Comparison of ENCODE assay signal across 28 mouse cellular contexts in genomic region chr12:35480764-35481163, GRCm38 (mm10). TPM values are rescaled to one million over a fixed set of nuclear protein-coding genes. Genes with fewer than 3 reads are reported as not detected.
A peak's percentile ranks its signal among the peaks of the same experiment; 100 is the strongest.
DNase-seq lines count a peak whose midpoint lies in the region; ATAC-seq and TF ChIP-seq lines count a peak whose summit lies in the region.
"Had no signal": no experiment of that assay in that cellular context is flagged by ENCODE, and none has a peak within 500 bp of the region (broad histone marks: within the 10 kb centered on the region; RNA-seq: fewer than 3 reads in every experiment).

No protein-coding gene starts in this region.

- no peaks in the 10 kb centered on the region for H3K36me3 ChIP-seq in lung, postnatal 0 days (ENCODE audit: insufficient read depth, low read length)
- no peaks in the 10 kb centered on the region for H3K36me3 ChIP-seq in forebrain, embryonic 14.5 days (ENCODE audit: control insufficient read depth, insufficient read depth, low read length)
- H3K36me3 ChIP-seq: embryonic facial prominence, embryonic 12.5 days; embryonic facial prominence, embryonic 15.5 days; G1E had no signal

- 80% methylated on average over 2 of the region's 2 CpGs for WGBS in lung, postnatal 0 days
- 60% methylated on average over 2 of the region's 2 CpGs for WGBS in lung, adult 2 months
- WGBS in forebrain, embryonic 14.5 days = 84% methylated on average over 2 of the region's 2 CpGs

- no peak overlapping the region for H3K4me3 ChIP-seq in lung, postnatal 0 days (ENCODE audit: low read depth, low read length)
- H3K4me3 ChIP-seq in lung, adult 2 months (replicated peaks; ENCODE audit: extremely low read depth, low read depth, low read length) = no peak overlapping the region
- no peak overlapping the region for H3K4me3 ChIP-seq in forebrain, embryonic 14.5 days (ENCODE audit: low read depth, low read length)
- H3K4me3 ChIP-seq: embryonic facial prominence, embryonic 12.5 days; embryonic facial prominence, embryonic 15.5 days had no signal

- TF ChIP-seq EP300 in lung, postnatal 0 days (IDR thresholded peaks at IDR 0.05) = peak; percentile 49; the same call in 1 of the 2 replicates

- H3K4me2 ChIP-seq in lung, postnatal 0 days (replicated peaks; ENCODE audit: low read depth, low read length) = no peak overlapping the region
- H3K4me2 ChIP-seq in forebrain, embryonic 14.5 days (ENCODE audit: low read length) = no peak overlapping the region
- H3K4me2 ChIP-seq: embryonic facial prominence, embryonic 12.5 days; embryonic facial prominence, embryonic 15.5 days; heart, embryonic 11.5 days; hindbrain, embryonic 14.5 days had no signal

- TF ChIP-seq POLR2A in lung, adult 2 months (IDR thresholded peaks at IDR 0.05; ENCODE audit: borderline replicate concordance, extremely low read depth, low read depth, low read length) = no peak

- H3K4me1 ChIP-seq in lung, postnatal 0 days (ENCODE audit: insufficient read depth, low read depth, low read length) = no peaks in the 10 kb centered on the region
- H3K4me1 ChIP-seq in lung, adult 2 months (ENCODE audit: control insufficient read depth, insufficient read depth, low read length) = no peaks in the 10 kb centered on the region
- H3K4me1 ChIP-seq in forebrain, embryonic 14.5 days (ENCODE audit: control insufficient read depth, insufficient read depth, low read length) = no peaks in the 10 kb centered on the region
- H3K4me1 ChIP-seq: embryonic facial prominence, embryonic 12.5 days had no signal

- no peak overlapping the region for H3K9ac ChIP-seq in lung, postnatal 0 days (replicated peaks; ENCODE audit: low read depth)
- H3K9ac ChIP-seq in forebrain, embryonic 14.5 days (ENCODE audit: low read length) = no peak overlapping the region
- H3K9ac ChIP-seq: embryonic facial prominence, embryonic 12.5 days; embryonic facial prominence, embryonic 15.5 days; hindbrain, embryonic 14.5 days had no signal

- H3K27ac ChIP-seq in lung, postnatal 0 days (ENCODE audit: low read length) = no peak overlapping the region
- H3K27ac ChIP-seq in forebrain, embryonic 14.5 days (ENCODE audit: low read depth, low read length) = no peak overlapping the region
- H3K27ac ChIP-seq: embryonic facial prominence, embryonic 12.5 days; embryonic facial prominence, embryonic 15.5 days; hindbrain, embryonic 14.5 days; hindbrain, postnatal 0 days had no signal

- H3K27me3 ChIP-seq in lung, postnatal 0 days (replicated peaks; ENCODE audit: insufficient read depth, low read length) = no peaks in the 10 kb centered on the region
- no peaks in the 10 kb centered on the region for H3K27me3 ChIP-seq in forebrain, embryonic 14.5 days (replicated peaks; ENCODE audit: control insufficient read depth, insufficient read depth, low read length)
- H3K27me3 ChIP-seq: CH12.LX; embryonic facial prominence, embryonic 12.5 days; embryonic facial prominence, embryonic 15.5 days; Patski had no signal

- ATAC-seq in lung, postnatal 0 days = peak; percentile 21
- peak; percentile 96 for ATAC-seq in monocyte, adult 5-6 weeks (replicated peaks; ENCODE audit: insufficient number of reproducible peaks, low FRiP score, low TSS enrichment, poor library complexity, severe bottlenecking)
- ATAC-seq in forebrain, embryonic 14.5 days = no peak
- ATAC-seq: forebrain, embryonic 16.5 days; hindbrain, postnatal 0 days; intestine, postnatal 0 days; Patski had no signal

- TF ChIP-seq CTCF in lung, postnatal 0 days (IDR thresholded peaks at IDR 0.05) = no peak
- no peak for TF ChIP-seq CTCF in lung, adult 2 months (IDR thresholded peaks at IDR 0.05; ENCODE audit: insufficient read depth, low read length)

- H3K9me3 ChIP-seq in lung, postnatal 0 days (ENCODE audit: low read length) = no peaks in the 10 kb centered on the region
- no peaks in the 10 kb centered on the region for H3K9me3 ChIP-seq in forebrain, embryonic 14.5 days (replicated peaks; ENCODE audit: control insufficient read depth, low read length)
- H3K9me3 ChIP-seq: embryonic facial prominence, embryonic 12.5 days; embryonic facial prominence, embryonic 15.5 days had no signal

- intact Hi-C loops in heart, postnatal 10 days (cut with DNase I) = no loop called here

- peak; percentile 41 for DNase-seq in lung, postnatal 0 days (ENCODE audit: low spot score)
- no peak for DNase-seq in lung, adult 2 months
- DNase-seq in induced T-regulatory cell, adult 2 months (ENCODE audit: low read depth) = peak; percentile 20
- no peak for DNase-seq in heart, postnatal 10 days
- DNase-seq in forebrain, embryonic 14.5 days (ENCODE audit: low spot score) = no peak
- DNase-seq in cerebellum, postnatal 4 days (ENCODE audit: low spot score in 2 of 2) = no peak
- DNase-seq: adrenal gland, adult 2 months; adrenal gland, postnatal 25 days; B cell, adult 2 months; cerebellum, adult 11-12 months; cerebellum, adult 8-10 months; cerebellum, postnatal 10 days; cerebellum, postnatal 36 days; gastrocnemius, postnatal 10 days; gastrocnemius, postnatal 36 days; heart, adult 11 months; heart, postnatal 4 days had no signal

RNA-seq across cellular contexts. Expression of gene Ahr, which starts 54.1 kb away (rescaled TPM):
- polyA plus RNA-seq in lung, postnatal 0 days (2015; fragmentation: Nextera tagmentation; extraction: Ambion mirVana) = 25.1 and 33.2 TPM in 2 replicates
- 31.6 and 37.1 TPM in 2 replicates for polyA plus RNA-seq in lung, adult 2 months (2012; rRNA removed)
- 8.4 to 36.3 TPM (median 31.8 TPM) in 3 replicates for total RNA-seq in monocyte, adult 5-6 weeks (2017)
- 1 to 10 TPM; 6.0 to 7.1 TPM for total RNA-seq in heart, postnatal 10 days (2021)
- 1.3 and 1.4 TPM in 2 replicates for polyA plus RNA-seq in forebrain, embryonic 14.5 days (2014; fragmentation: Nextera tagmentation; extraction: Ambion mirVana)
- polyA plus RNA-seq: G1E had no signal

Comparison
In these comparisons a context has a peak if more than half of its experiments do, and no peak if none do; other contexts are left out.
1. DNase-seq: peak in lung, postnatal 0 days (single experiment) and induced T-regulatory cell, adult 2 months (single experiment); none in lung, adult 2 months (single experiment), heart, postnatal 10 days (0 of 2), forebrain, embryonic 14.5 days (single experiment) and cerebellum, postnatal 4 days (0 of 2).
2. RNA of gene Ahr, which starts 54.1 kb away (polyA plus RNA-seq): 31.6 to 37.1 TPM in lung, adult 2 months and 25.1 to 33.2 TPM in lung, postnatal 0 days; 1.3 to 1.4 TPM in forebrain, embryonic 14.5 days; every median in the first group is over 10 times any median in the second.